Mouse (Mus musculus) cerebellum, adult 2 months (tissue): ENCODE data around the gene Ankfy1.

Experiments
- CTCF ChIP-seq: fragments of 200-500 bp; IDR thresholded peaks from 2 replicates; pipeline ENCODE4 v1.5.1; 2011; ENCODE audit warnings: low read depth, mild to moderate bottlenecking, control low read depth, low read length, moderate library complexity, borderline replicate concordance; ENCODE audit not compliant: insufficient read depth
- POLR2A ChIP-seq: fragments of 200-500 bp; IDR thresholded peaks from 2 replicates; pipeline ENCODE4 v1.6.1; 2011; ENCODE audit warnings: low read length, control low read depth, borderline replicate concordance; ENCODE audit not compliant: insufficient read depth

DNA sequence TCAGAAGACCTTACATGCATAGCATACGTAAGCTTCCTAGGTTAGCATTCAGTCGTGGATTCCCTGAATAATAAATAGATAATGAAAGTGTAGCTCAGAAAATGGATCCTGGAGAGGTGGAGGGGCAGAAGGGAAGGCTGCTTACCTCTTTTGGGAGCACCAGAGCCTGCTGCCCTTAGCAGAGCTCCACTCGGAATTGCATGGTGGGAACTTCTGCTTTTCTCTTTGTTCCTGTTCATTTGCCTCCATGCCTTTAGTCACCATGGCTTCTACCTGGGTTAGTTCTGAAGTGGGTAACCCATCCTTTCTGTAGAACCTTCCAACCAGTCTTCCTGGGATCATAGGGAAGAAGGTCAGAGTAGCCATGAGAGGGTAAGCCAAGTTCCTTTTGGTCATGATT lies 92.7 kb downstream of the Ankfy1 start:
- TF ChIP-seq POLR2A (no peak), CTCF (no peak)
